10 mouse cellular contexts compared by ENCODE assay signal in the genomic region with DNA sequence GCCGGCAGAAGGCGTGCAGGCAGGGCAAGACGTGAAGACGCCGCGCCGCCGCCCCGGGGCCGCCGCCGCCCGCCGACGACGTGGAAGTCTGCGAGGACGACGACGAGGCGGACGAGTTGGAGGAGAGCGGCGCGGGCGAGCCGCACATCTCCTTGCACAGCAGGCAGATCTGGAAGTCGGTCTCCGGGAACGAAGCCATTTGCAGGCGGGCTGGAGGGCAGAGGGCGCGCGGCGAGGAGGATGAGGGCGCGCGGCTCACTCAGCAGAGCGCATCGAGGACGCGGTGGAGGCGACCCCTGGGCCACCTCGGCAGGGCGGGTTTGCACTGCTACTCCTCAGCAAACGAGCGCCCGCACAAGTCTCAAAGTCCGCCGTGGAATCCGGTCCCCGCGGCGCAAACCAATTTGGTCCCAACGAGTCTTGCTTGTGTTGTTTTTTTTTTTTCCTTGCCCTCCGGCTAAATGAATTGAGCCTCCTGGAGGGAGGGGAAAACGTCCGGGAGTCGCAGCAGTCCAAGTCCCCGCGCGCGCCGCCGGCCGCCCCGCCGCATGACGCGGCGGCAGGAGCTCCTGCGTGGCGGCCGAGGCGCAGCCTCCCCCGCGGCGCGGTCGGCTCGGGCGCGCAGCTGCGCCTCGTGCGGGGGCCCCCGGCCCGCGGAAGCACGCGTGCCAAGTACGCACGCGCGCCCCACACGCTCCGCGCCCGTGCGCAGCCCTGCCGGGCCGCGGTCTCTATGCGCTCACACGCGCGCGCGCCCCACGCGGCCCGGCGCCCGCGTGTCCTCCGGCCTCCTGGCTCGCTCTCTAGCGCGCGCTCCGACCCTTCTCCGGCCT. TPM values are rescaled to one million over a fixed set of nuclear protein-coding genes. Genes with fewer than 3 reads are reported as not detected.
DNase-seq lines count a peak whose midpoint lies in the region; ATAC-seq and TF ChIP-seq lines count a peak whose summit lies in the region.
"Had no signal": no experiment of that assay in that cellular context is flagged by ENCODE, and none has a peak within 500 bp of the region (broad histone marks: within the 10 kb centered on the region; RNA-seq: fewer than 3 reads in every experiment).

No protein-coding gene starts in this region.

- TF ChIP-seq POLR2A in heart, adult 2 months (IDR thresholded peaks at IDR 0.05; ENCODE audit: insufficient read depth, low read depth, low read length), result no peak

- DNase-seq in heart, adult 2 months, result no peak
- no peak for DNase-seq in heart, adult 18-20 months
- peak; percentile 13 for DNase-seq in thymus, postnatal 14 days
- no peak for DNase-seq in thymus, postnatal 36 days
- no peak for DNase-seq in kidney, postnatal 0 days (ENCODE audit: low spot score)
- DNase-seq in midbrain, postnatal 0 days (ENCODE audit: low spot score), result peak; percentile 51
- no peak for DNase-seq in Muller cell, postnatal 12 days (ENCODE audit: inconsistent ontology term)
- no peak for DNase-seq in adipocyte (ENCODE audit: low spot score)

- no peaks in the 10 kb centered on the region for H3K36me3 ChIP-seq in heart, adult 2 months (ENCODE audit: control insufficient read depth, insufficient read depth, low read length)
- no peaks in the 10 kb centered on the region for H3K36me3 ChIP-seq in kidney, postnatal 0 days (ENCODE audit: insufficient read depth, low read length)
- no peaks in the 10 kb centered on the region for H3K36me3 ChIP-seq in midbrain, postnatal 0 days (ENCODE audit: insufficient read depth, low read length)

- ATAC-seq in kidney, postnatal 0 days (replicated peaks; ENCODE audit: low FRiP score, low read depth), result peak; percentile 15; the same call in 1 of the 2 replicates
- peak; percentile 77 for ATAC-seq in midbrain, postnatal 0 days (ENCODE audit: low FRiP score)

- WGBS in heart, adult 2 months, result under 1% methylated on average over 119 of the region's 122 CpGs
- WGBS in kidney, postnatal 0 days, result under 1% methylated on average over 108 of the region's 122 CpGs
- under 1% methylated on average over 103 of the region's 122 CpGs for WGBS in midbrain, postnatal 0 days

- no peak for TF ChIP-seq CTCF in heart, adult 2 months (IDR thresholded peaks at IDR 0.05)
- no peak for TF ChIP-seq CTCF in kidney, postnatal 0 days (IDR thresholded peaks at IDR 0.05; ENCODE audit: low read depth)
- no peak for TF ChIP-seq CTCF in midbrain, postnatal 0 days (IDR thresholded peaks at IDR 0.05)

- peak overlapping the region; percentile 34 for H3K4me3 ChIP-seq in heart, adult 2 months
- peak overlapping the region; percentile 56 for H3K4me3 ChIP-seq in kidney, postnatal 0 days (replicated peaks; ENCODE audit: low read depth, low read length)
- H3K4me3 ChIP-seq in midbrain, postnatal 0 days (ENCODE audit: low read depth, low read length), result peak overlapping the region; percentile 56

- no peak overlapping the region for H3K27ac ChIP-seq in heart, adult 2 months
- peak overlapping the region; percentile 63 for H3K27ac ChIP-seq in kidney, postnatal 0 days
- H3K27ac ChIP-seq in midbrain, postnatal 0 days (ENCODE audit: low read depth, low read length), result no peak overlapping the region

- H3K4me2 ChIP-seq in kidney, postnatal 0 days (ENCODE audit: low read length), result peak overlapping the region; percentile 99
- H3K4me2 ChIP-seq in midbrain, postnatal 0 days (ENCODE audit: low read depth, low read length, poor library complexity, severe bottlenecking), result peak overlapping the region; percentile 80

- H3K27me3 ChIP-seq in heart, adult 2 months (ENCODE audit: control insufficient read depth, insufficient read depth, low read length), result peaks cover 26% of the 10 kb centered on the region
- peaks cover 39% of the 10 kb centered on the region for H3K27me3 ChIP-seq in kidney, postnatal 0 days (ENCODE audit: insufficient read depth, low read length)
- peaks cover 54% of the 10 kb centered on the region for H3K27me3 ChIP-seq in midbrain, postnatal 0 days (ENCODE audit: insufficient read depth, low read length)
- H3K27me3 ChIP-seq: CH12.LX had no signal

- H3K79me2 ChIP-seq in heart, adult 2 months (replicated peaks; ENCODE audit: control insufficient read depth, insufficient read depth, low read length), result no peaks in the 10 kb centered on the region

- intact Hi-C loops in heart, adult 2 months (cut with DNase I), result no loop called here

- no peak overlapping the region for H3K9ac ChIP-seq in heart, adult 2 months (ENCODE audit: low read depth, low read length)
- H3K9ac ChIP-seq in kidney, postnatal 0 days (ENCODE audit: low read depth, low read length), result peak overlapping the region; percentile 65
- peak overlapping the region; percentile 51 for H3K9ac ChIP-seq in midbrain, postnatal 0 days (replicated peaks; ENCODE audit: low read length, poor library complexity, severe bottlenecking)

- no peaks in the 10 kb centered on the region for H3K4me1 ChIP-seq in heart, adult 2 months (ENCODE audit: control insufficient read depth, insufficient read depth, low read length)
- peaks cover 17% of the 10 kb centered on the region; the same call in 1 of the 2 replicates for H3K4me1 ChIP-seq in kidney, postnatal 0 days (replicated peaks; ENCODE audit: insufficient read depth, low read length)
- 0 out of 2 replicates have a peak, but pooled peaks cover 7% of the 10 kb centered on the region for H3K4me1 ChIP-seq in midbrain, postnatal 0 days (ENCODE audit: insufficient read depth, low read length)

- no peak for TF ChIP-seq EP300 in heart, adult 2 months (IDR thresholded peaks at IDR 0.05; ENCODE audit: insufficient read depth, low read depth, low read length)

- no peaks in the 10 kb centered on the region for H3K9me3 ChIP-seq in kidney, postnatal 0 days (replicated peaks; ENCODE audit: low read length)
- no peaks in the 10 kb centered on the region for H3K9me3 ChIP-seq in midbrain, postnatal 0 days (ENCODE audit: low read length)

RNA-seq across cellular contexts. Expression of a gene that starts 1.0 kb away (rescaled TPM):
- total RNA-seq in heart, adult 2 months (2021), result not detected
- polyA plus RNA-seq in heart, adult 2 months (2012; rRNA removed), result not detected in 2 replicates
- total RNA-seq in heart, adult 18-20 months (2021), result not detected
- polyA plus RNA-seq in kidney, postnatal 0 days (2015; fragmentation: Nextera tagmentation; extraction: Ambion mirVana), result 0.43 and 0.46 TPM in 2 replicates
- 0.14 and 0.27 TPM in 2 replicates for total RNA-seq in midbrain, postnatal 0 days (2014; rRNA removed)
- polyA plus RNA-seq in midbrain, postnatal 0 days (2015; fragmentation: Nextera tagmentation; extraction: Ambion mirVana), result 0.14 and 0.15 TPM in 2 replicates

RNA-seq across cellular contexts. Expression of a gene that starts 47.6 kb away (rescaled TPM):
- not detected for total RNA-seq in heart, adult 2 months (2021)
- polyA plus RNA-seq in heart, adult 2 months (2012; rRNA removed), result not detected in 2 replicates
- not detected for total RNA-seq in heart, adult 18-20 months (2021)
- polyA plus RNA-seq in kidney, postnatal 0 days (2015; fragmentation: Nextera tagmentation; extraction: Ambion mirVana), result 0.16 TPM in 1 of 2 replicates, not detected in the other
- not detected in 2 replicates for total RNA-seq in midbrain, postnatal 0 days (2014; rRNA removed)
- not detected in 2 replicates for polyA plus RNA-seq in midbrain, postnatal 0 days (2015; fragmentation: Nextera tagmentation; extraction: Ambion mirVana)
- total RNA-seq: CH12.LX; layer of hippocampus, adult 18-20 months had no signal

RNA-seq across cellular contexts. Expression of a gene that starts 58.4 kb away (rescaled TPM):
- not detected for total RNA-seq in heart, adult 2 months (2021)
- polyA plus RNA-seq in heart, adult 2 months (2012; rRNA removed), result not detected in 2 replicates
- total RNA-seq in heart, adult 18-20 months (2021), result not detected
- polyA plus RNA-seq in kidney, postnatal 0 days (2015; fragmentation: Nextera tagmentation; extraction: Ambion mirVana), result 0.19 and 0.84 TPM in 2 replicates
- total RNA-seq in midbrain, postnatal 0 days (2014; rRNA removed), result not detected in 2 replicates
- polyA plus RNA-seq in midbrain, postnatal 0 days (2015; fragmentation: Nextera tagmentation; extraction: Ambion mirVana), result not detected in 2 replicates
- total RNA-seq: layer of hippocampus, adult 18-20 months had no signal

Comparison
In these comparisons a context has a peak if more than half of its experiments do, and no peak if none do; other contexts are left out.
1. DNase-seq: peak in thymus, postnatal 14 days (single experiment) and midbrain, postnatal 0 days (single experiment); none in heart, adult 2 months (0 of 2), heart, adult 18-20 months (0 of 2), thymus, postnatal 36 days (0 of 2), kidney, postnatal 0 days (single experiment), Muller cell, postnatal 12 days (single experiment) and adipocyte (single experiment).
2. Peak in every context shown above with its lines, with median percentiles within 50 percentile points of each other: H3K4me3 ChIP-seq.